Mouse (Mus musculus) small intestine, adult 2 months (tissue): Measurements from ENCODE around the gene Pyroxd2. TPM values are rescaled to one million over a fixed set of nuclear protein-coding genes. Genes with fewer than 3 reads are reported as not detected.

ENCODE experiments used
- H3K27ac ChIP-seq: fragments of 200-500 bp; 2 replicates; pipeline ENCODE4 v1.5.1; 2012; ENCODE audit warnings: low read depth, low read length, control low read depth, inconsistent platforms; ENCODE audit not compliant: insufficient read depth
- H3K27me3 ChIP-seq: fragments of 200-500 bp; 2 replicates; pipeline ENCODE4 v1.6.1; 2012; ENCODE audit warnings: mild to moderate bottlenecking, moderate library complexity, low read length, inconsistent platforms; ENCODE audit not compliant: control insufficient read depth, insufficient read depth
- H3K36me3 ChIP-seq: fragments of 200-500 bp; 2 replicates; pipeline ENCODE4 v1.6.1; 2012; ENCODE audit warnings: mild to moderate bottlenecking, low read length, control low read depth, inconsistent platforms; ENCODE audit not compliant: control insufficient read depth, insufficient read depth
- H3K4me1 ChIP-seq: fragments of 200-500 bp; 2 replicates; pipeline ENCODE4 v1.6.1; 2012; ENCODE audit warnings: low read length, inconsistent platforms, mixed read lengths; ENCODE audit not compliant: control insufficient read depth, insufficient read depth, insufficient read length
- H3K4me3 ChIP-seq: fragments of 200-500 bp; 2 replicates; pipeline ENCODE4 v1.5.1; 2012; ENCODE audit warnings: low read depth, mild to moderate bottlenecking, control low read depth, inconsistent platforms, low read length, moderate library complexity
- CTCF ChIP-seq: fragments of 200-500 bp; IDR thresholded peaks from 2 replicates; pipeline ENCODE4 v1.5.1; 2012; ENCODE audit warnings: low read depth, mild to moderate bottlenecking, control low read depth, inconsistent platforms, low read length, moderate library complexity, mixed read lengths; ENCODE audit not compliant: insufficient replicate concordance, insufficient read length; ENCODE audit errors: extremely low read depth
- POLR2A ChIP-seq: fragments of 200-500 bp; IDR thresholded peaks from 2 replicates; pipeline ENCODE4 v1.6.1; 2012; ENCODE audit warnings: low read depth, mild to moderate bottlenecking, control low read depth, inconsistent platforms, low read length, moderate library complexity
- WGBS: fragments of 180-500 bp; shearing (Covaris S2); methylation state at CpG from one replicate; pipeline ENCODE4 v1.1.7; 2018; 5-methylcytosine and 5-hydroxymethylcytosine counted together
- polyA plus RNA-seq: library from polyadenylated mRNA; depleted of rRNA; stranded (reverse); fragments of >200 nt; gene quantifications from 2 replicates; pipeline ENCODE4 v1.2.3, GENCODE M21; 2012

The Pyroxd2 gene
- polyA plus RNA-seq, 1 experiment: 23.0 TPM

GRCm38 (mm10) chr19:42745869-42746224, 6.7 kb downstream of the Pyroxd2 start:
- WGBS: 31% methylated on average over 4 of the region's 4 CpGs
- no peak overlapping the region for H3K4me3 ChIP-seq
- no peak for TF ChIP-seq CTCF
- TF ChIP-seq POLR2A: no peak
- no peaks in the 10 kb centered on the region for H3K27me3 ChIP-seq
- H3K36me3 ChIP-seq: no peaks in the 10 kb centered on the region
- no peak overlapping the region for H3K27ac ChIP-seq
- H3K4me1 ChIP-seq: peaks cover 8% of the 10 kb centered on the region; the same call in 1 of the 2 replicates

DNA sequence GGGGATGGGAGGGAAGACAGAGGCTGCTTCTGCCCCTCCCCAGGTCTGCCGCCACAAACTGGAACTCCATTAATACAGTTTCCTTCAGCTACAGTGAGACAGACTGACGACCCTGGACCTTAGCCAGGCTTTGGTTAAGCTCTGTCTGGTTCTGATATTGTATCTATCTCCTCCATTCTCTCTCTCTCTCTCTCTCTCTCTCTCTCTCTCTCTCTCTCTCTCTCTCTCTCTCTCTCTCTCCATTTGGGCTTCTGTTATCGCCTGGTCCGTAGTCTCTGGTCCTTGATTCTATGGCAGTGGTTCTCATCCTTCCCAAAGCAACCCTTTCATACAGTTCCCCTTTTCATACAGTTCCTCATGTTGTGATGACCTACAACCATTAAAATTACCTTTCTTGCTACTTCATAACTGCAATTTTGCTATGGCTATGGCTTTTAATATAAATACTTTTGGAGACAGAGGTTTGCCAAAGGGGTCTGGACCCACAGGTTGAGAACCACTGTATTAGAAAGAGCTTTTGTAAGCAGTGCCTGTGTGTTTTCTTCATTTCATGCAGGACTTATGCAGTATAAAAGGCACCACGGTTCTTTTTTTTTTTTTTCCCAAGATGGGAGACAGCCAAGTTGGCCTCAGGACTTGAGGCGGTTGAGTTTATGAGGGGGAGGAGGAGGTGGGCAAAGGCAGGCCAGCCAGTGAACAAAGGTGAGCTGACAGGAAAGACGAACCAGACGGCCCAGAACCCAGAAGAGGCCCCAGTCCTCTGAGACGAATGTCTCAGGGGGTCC, 7.3 kb downstream of the Pyroxd2 start:
- 33% methylated on average over 9 of the region's 9 CpGs for WGBS
- TF ChIP-seq POLR2A (no peak), CTCF (no peak)
- H3K36me3 ChIP-seq: no peaks in the 10 kb centered on the region
- no peak overlapping the region for H3K4me3 ChIP-seq
- no peak overlapping the region for H3K27ac ChIP-seq
- peaks cover 9% of the 10 kb centered on the region; the same call in 1 of the 2 replicates for H3K4me1 ChIP-seq
- H3K27me3 ChIP-seq: no peaks in the 10 kb centered on the region

- Histone ChIP-seq H3K27ac (no peak overlapping the region), H3K4me1 (peaks cover 13% of the 10 kb centered on the region; the same call in 1 of the 2 replicates), H3K4me3 (no peak overlapping the region), H3K27me3 (no peaks in the 10 kb centered on the region), H3K36me3 (no peaks in the 10 kb centered on the region)
- 19% methylated on average over 4 of the region's 4 CpGs for WGBS
- TF ChIP-seq CTCF (peak; percentile 62; the same call in 1 of the 2 replicates), POLR2A (no peak)
Observed at GRCm38 (mm10) chr19:42744162-42744586, 8.4 kb downstream of the Pyroxd2 start.

DNA sequence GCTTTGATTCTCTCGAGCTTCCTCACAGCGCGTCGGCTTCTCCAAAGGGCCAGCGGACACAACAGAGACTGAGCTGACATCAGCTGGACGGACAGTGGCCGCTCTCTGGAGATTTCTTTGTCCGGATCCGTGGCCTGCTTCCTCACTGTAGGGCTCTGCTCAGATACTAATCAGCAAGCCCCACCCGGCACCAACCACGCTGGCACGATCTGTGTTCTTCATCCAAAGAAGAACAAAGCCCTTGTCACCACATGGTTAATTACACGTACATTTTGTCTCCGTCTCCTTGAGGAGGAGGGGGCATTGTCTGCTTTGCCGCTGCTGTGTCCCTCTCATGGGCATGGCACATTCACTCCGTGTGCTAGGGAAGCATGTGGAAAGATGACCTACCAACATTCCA, 9.3 kb downstream of the Pyroxd2 start:
- H3K27me3 ChIP-seq: no peaks in the 10 kb centered on the region
- peaks cover 13% of the 10 kb centered on the region; the same call in 1 of the 2 replicates for H3K4me1 ChIP-seq
- 89% methylated on average over 16 of the region's 16 CpGs for WGBS
- H3K27ac ChIP-seq: no peak overlapping the region
- no peak overlapping the region for H3K4me3 ChIP-seq
- TF ChIP-seq POLR2A (no peak), CTCF (no peak)
- no peaks in the 10 kb centered on the region for H3K36me3 ChIP-seq

- Histone ChIP-seq H3K4me3 (no peak overlapping the region), H3K4me1 (peaks cover 13% of the 10 kb centered on the region; the same call in 1 of the 2 replicates), H3K36me3 (no peaks in the 10 kb centered on the region), H3K27ac (no peak overlapping the region), H3K27me3 (no peaks in the 10 kb centered on the region)
- 78% methylated on average over 14 of the region's 14 CpGs for WGBS
- TF ChIP-seq CTCF (no peak), POLR2A (no peak)
Observed at GRCm38 (mm10) chr19:42741884-42742283, 10.7 kb downstream of the Pyroxd2 start.

GRCm38 (mm10) chr19:42740163-42740899, 12.2 kb downstream of the Pyroxd2 start:
- Histone ChIP-seq H3K36me3 (no peaks in the 10 kb centered on the region), H3K27ac (no peak overlapping the region), H3K27me3 (no peaks in the 10 kb centered on the region), H3K4me1 (peaks cover 8% of the 10 kb centered on the region; the same call in 1 of the 2 replicates), H3K4me3 (no peak overlapping the region)
- TF ChIP-seq CTCF (no peak), POLR2A (no peak)
- WGBS: 80% methylated on average over 8 of the region's 8 CpGs

DNA sequence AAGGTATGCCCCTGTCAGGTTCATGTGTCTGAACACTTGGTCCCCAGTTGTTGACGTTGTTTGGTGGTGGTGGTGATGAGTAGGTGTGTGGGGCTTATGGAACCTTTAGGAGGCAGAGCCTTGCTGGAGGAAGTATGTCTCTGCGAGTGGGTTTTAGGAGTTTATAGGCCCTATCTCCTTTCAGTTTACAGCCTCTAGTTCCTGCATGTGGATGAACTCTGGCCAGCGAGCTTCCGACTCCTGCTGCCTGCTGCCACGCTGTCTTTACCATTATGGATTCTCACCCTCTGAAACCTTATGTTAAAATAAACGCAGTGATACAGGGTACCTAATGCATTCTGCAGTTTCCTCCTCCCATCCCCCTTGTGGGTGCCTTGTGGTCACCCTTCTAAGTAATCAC, 12.8 kb downstream of the Pyroxd2 start:
- Histone ChIP-seq H3K4me3 (no peak overlapping the region), H3K27me3 (no peaks in the 10 kb centered on the region), H3K36me3 (no peaks in the 10 kb centered on the region), H3K27ac (no peak overlapping the region), H3K4me1 (peaks cover 10% of the 10 kb centered on the region; the same call in 1 of the 2 replicates)
- WGBS: 31% methylated on average over 6 of the region's 6 CpGs
- TF ChIP-seq POLR2A: no peak
- TF ChIP-seq CTCF: no peak
